Mouse (Mus musculus) midbrain, embryonic 13.5 days (tissue): ENCODE measurements at regions not wholly inside any gene's neighbourhood (a gene's known extent, or its start where the extent isn't known, plus 50 kb on each side); places are given as distances from the start of the nearest gene placed in this dataset.

Experiments
- ATAC-seq: fragments of 200-750 bp; cut with Nextera tagmentation; 2 replicates; pipeline ENCODE4 v1.8.0; 2017; ENCODE audit warnings: mild to moderate bottlenecking, moderate TSS enrichment, moderate library complexity
- H3K27ac ChIP-seq: fragments of 300-500 bp; sonication (generic); 2 replicates; pipeline ENCODE4 v1.5.1; 2015; ENCODE audit warnings: inconsistent platforms, mild to moderate bottlenecking, moderate library complexity
- H3K27me3 ChIP-seq: fragments of 300-500 bp; sonication (generic); 2 replicates; pipeline ENCODE4 v1.6.1; 2015; ENCODE audit warnings: mild to moderate bottlenecking, inconsistent platforms
- H3K36me3 ChIP-seq: fragments of 300-500 bp; sonication (generic); 2 replicates; pipeline ENCODE4 v1.6.1; 2015; ENCODE audit warnings: mild to moderate bottlenecking, inconsistent platforms
- H3K4me1 ChIP-seq: fragments of 300-500 bp; sonication (generic); replicated peaks from 2 replicates; pipeline ENCODE4 v1.6.1; 2015; ENCODE audit warnings: inconsistent platforms
- H3K4me2 ChIP-seq: fragments of 300-500 bp; sonication (generic); replicated peaks from 2 replicates; pipeline ENCODE4 v1.6.1; 2015; ENCODE audit warnings: moderate library complexity, mild to moderate bottlenecking, inconsistent platforms
- H3K4me3 ChIP-seq: fragments of 300-500 bp; sonication (generic); replicated peaks from 2 replicates; pipeline ENCODE4 v1.5.1; 2015; ENCODE audit warnings: mild to moderate bottlenecking, inconsistent platforms
- H3K9ac ChIP-seq: fragments of 300-500 bp; sonication (generic); replicated peaks from 2 replicates; pipeline ENCODE4 v1.6.1; 2015; ENCODE audit warnings: mild to moderate bottlenecking, inconsistent platforms
- H3K9me3 ChIP-seq: fragments of 300-500 bp; sonication (generic); 2 replicates; pipeline ENCODE4 v1.6.1; 2016; ENCODE audit warnings: mild to moderate bottlenecking, inconsistent platforms
- WGBS: fragments of 180-500 bp; shearing (Covaris S2); methylation state at CpG from one replicate; pipeline ENCODE4 v1.1.7; 2015; 5-methylcytosine and 5-hydroxymethylcytosine counted together

DNA sequence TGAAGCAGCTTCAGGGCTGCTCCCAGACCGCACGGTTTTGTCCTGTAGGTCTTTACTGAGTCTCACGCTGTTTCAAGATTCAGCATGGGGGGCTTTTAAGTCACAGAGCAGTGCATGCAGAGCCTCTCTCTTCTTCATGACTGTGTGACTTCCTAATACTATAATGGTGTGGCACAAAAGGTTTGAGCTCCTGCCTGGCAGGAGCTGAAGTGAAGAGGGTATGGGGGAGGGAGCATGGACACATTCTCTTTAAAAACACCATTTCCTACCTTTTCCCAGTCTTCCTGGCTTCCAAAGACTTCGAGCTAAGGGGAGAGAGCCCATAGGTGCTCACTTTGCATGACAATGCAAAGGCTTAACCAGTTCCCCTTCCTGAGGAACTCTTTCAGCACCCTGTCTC, 934.9 kb upstream of the Gm5150 start:
- peak overlapping the region; percentile 6; the same call in 1 of the 2 replicates for H3K4me2 ChIP-seq
- WGBS: 3% methylated on average over 4 of the region's 4 CpGs
- 0 out of 2 replicates have a peak overlapping the region, but pooled peaks have one; percentile 12 for H3K9ac ChIP-seq
- peaks cover 34% of the 10 kb centered on the region for H3K4me1 ChIP-seq
- ATAC-seq: peak; percentile 21; the same call in 1 of the 2 replicates
- peak overlapping the region; percentile 94 for H3K27ac ChIP-seq
- H3K27me3 ChIP-seq: no peaks in the 10 kb centered on the region
- H3K36me3 ChIP-seq: no peaks in the 10 kb centered on the region
- no peaks in the 10 kb centered on the region for H3K9me3 ChIP-seq
- H3K4me3 ChIP-seq: no peak overlapping the region

DNA sequence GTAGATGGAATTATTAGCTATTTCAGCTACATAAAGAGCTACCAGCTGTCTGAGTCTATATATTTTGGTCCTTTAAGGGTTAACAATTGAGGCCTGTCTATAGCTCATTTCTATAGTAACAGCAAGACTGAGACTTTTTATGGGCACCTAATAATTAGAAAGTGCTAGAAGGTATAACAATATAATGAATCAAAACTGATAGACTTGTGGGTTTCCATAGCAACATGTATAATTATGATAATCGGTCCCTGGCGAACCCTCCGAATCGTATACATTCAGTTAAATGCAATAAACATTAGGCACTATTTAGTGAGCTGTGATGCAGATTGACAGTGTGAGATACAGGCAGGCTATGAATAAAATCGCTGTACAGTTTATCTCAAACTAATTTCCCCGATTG, 933.3 kb upstream of the Gm5150 start:
- no peaks in the 10 kb centered on the region for H3K9me3 ChIP-seq
- H3K27me3 ChIP-seq: no peaks in the 10 kb centered on the region
- peak overlapping the region; percentile 94 for H3K27ac ChIP-seq
- no peak overlapping the region for H3K4me2 ChIP-seq
- 25% methylated on average over 6 of the region's 6 CpGs for WGBS
- H3K36me3 ChIP-seq: no peaks in the 10 kb centered on the region
- no peak overlapping the region for H3K4me3 ChIP-seq
- no peak overlapping the region for H3K9ac ChIP-seq
- ATAC-seq: peak; percentile 32; the same call in 1 of the 2 replicates
- peaks cover 34% of the 10 kb centered on the region for H3K4me1 ChIP-seq

DNA sequence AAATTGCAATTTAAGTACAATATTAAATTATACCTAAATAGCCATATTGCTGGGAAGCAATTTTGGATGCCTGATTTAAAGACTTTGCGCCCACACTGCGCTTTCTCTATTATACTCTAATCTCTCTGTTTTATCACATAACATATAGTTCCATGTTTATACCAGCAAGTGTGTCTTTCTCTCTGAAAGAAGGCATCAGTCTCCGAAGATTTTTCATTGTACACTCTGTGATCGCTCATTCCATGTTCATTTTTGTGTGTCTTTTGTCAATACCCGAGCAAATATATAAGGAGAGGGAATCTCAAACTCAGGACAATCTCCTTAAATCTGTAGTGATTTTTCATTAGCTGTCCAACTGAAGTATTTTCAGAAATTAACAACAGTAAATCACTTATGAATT, 932.9 kb upstream of the Gm5150 start:
- Histone ChIP-seq H3K9ac (peak overlapping the region; percentile 56), H3K27me3 (no peaks in the 10 kb centered on the region), H3K4me1 (peaks cover 34% of the 10 kb centered on the region), H3K27ac (peak overlapping the region; percentile 94), H3K4me3 (no peak overlapping the region), H3K9me3 (no peaks in the 10 kb centered on the region), H3K36me3 (no peaks in the 10 kb centered on the region), H3K4me2 (peak overlapping the region; percentile 44)
- peak; percentile 17; the same call in 1 of the 2 replicates for ATAC-seq
- WGBS: 63% methylated on average over 5 of the region's 5 CpGs

DNA sequence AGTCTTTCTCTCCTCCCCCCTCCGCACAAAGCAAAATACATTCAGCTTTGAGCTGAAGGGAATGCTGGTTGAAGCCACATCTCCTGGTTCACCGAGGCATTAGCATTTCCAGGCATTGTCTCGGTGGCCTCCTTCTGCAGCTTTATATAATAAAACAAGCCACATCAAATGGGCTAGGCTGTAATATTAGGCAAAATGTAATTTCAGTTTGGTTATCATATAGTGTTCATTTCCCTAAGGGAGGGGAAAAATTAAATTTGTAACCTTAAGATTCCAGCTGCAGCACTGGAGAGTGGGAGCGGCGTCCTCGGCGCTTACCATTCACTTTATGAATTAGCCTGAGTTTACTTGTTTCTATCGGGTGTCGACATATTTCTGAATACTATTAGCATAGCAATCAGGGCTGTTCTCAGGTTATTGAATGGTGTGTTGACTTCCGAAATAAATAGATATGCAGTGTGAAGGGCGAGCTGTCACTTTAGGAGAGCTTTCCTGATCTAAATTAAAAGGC, 932.3 kb upstream of the Gm5150 start:
- Histone ChIP-seq H3K27me3 (no peaks in the 10 kb centered on the region), H3K36me3 (no peaks in the 10 kb centered on the region), H3K4me3 (peak overlapping the region; percentile 17), H3K4me1 (peaks cover 34% of the 10 kb centered on the region), H3K9me3 (no peaks in the 10 kb centered on the region), H3K9ac (peak overlapping the region; percentile 56), H3K4me2 (peak overlapping the region; percentile 44), H3K27ac (peak overlapping the region; percentile 94)
- ATAC-seq: peak; percentile 80
- 11% methylated on average over 11 of the region's 11 CpGs for WGBS

DNA sequence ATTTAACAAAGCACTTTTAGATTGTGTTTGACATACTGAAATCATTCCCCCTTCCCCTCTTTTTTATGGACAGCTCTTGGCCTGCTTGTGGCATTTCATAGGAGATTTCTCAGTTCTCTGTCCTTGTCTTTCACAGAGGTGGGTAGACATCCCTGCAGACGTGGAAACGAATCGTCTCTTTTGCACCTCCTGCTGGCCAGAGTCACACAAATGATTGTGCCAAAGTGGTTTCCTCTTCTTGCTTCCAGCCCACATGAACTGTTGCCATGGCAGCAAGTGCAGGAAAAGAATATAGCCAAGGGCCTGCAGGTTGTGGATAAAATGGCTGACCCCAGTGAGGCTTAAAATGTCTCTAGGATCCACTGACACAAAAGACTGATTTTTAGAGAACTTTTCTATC, 924.1 kb upstream of the Gm5150 start:
- Histone ChIP-seq H3K9me3 (no peaks in the 10 kb centered on the region), H3K27ac (peak overlapping the region; percentile 45; the same call in 1 of the 2 replicates), H3K4me2 (no peak overlapping the region), H3K27me3 (no peaks in the 10 kb centered on the region), H3K9ac (no peak overlapping the region), H3K36me3 (no peaks in the 10 kb centered on the region), H3K4me3 (no peak overlapping the region), H3K4me1 (0 out of 2 replicates have a peak, but pooled peaks cover 2% of the 10 kb centered on the region)
- peak; percentile 78 for ATAC-seq
- WGBS: 26% methylated on average over 3 of the region's 3 CpGs

DNA sequence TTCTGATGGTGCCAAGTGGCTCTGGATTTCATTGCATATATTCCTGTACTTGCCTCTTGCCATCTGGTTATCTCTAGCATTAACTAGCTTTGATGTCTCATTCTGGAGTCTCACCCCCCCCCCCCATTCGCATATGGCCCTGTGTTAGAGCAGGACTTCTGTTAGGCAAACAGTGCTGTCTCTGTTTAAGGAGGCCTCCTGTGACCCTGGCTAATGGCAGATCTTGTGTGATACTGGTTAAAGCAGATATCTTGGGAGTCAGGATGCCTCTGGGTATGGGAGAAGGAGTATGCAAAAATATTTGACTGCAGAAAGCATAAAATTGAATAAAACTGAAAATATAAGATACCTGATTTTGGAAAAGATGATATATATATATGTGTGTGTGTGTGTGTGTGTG, 923.6 kb upstream of the Gm5150 start:
- 86% methylated on average over 1 of the region's 1 CpGs for whole genome bisulfite sequencing
- H3K9ac ChIP-seq: no peak overlapping the region
- ATAC-seq: peak; percentile 46; the same call in 1 of the 2 replicates
- H3K9me3 ChIP-seq: no peaks in the 10 kb centered on the region
- H3K4me1 ChIP-seq: 0 out of 2 replicates have a peak, but pooled peaks cover 2% of the 10 kb centered on the region
- no peak overlapping the region for H3K4me3 ChIP-seq
- H3K27ac ChIP-seq: 0 out of 2 replicates have a peak overlapping the region, but pooled peaks have one; percentile 30
- no peak overlapping the region for H3K4me2 ChIP-seq
- no peaks in the 10 kb centered on the region for H3K27me3 ChIP-seq
- no peaks in the 10 kb centered on the region for H3K36me3 ChIP-seq

DNA sequence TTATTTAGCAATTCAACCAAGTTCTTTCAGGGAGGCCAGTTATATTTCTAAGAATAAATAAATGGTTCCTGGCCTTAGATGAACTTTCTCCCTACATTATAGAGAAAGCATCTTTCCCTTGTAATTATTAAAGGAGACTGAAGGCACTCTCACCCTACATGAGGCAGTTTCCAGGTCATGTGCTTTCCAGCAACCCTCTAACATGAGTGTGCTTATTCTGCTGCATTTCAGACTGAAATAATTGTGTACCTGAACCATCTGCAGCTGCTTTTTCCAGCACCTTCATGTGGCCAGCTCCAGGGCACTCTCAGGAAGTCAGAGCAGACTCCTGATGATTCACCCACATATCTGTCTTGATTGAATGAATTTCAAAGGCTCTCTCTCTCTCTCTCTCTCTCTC, 917.8 kb upstream of the Gm5150 start:
- Histone ChIP-seq H3K4me2 (no peak overlapping the region), H3K27me3 (no peaks in the 10 kb centered on the region)

DNA sequence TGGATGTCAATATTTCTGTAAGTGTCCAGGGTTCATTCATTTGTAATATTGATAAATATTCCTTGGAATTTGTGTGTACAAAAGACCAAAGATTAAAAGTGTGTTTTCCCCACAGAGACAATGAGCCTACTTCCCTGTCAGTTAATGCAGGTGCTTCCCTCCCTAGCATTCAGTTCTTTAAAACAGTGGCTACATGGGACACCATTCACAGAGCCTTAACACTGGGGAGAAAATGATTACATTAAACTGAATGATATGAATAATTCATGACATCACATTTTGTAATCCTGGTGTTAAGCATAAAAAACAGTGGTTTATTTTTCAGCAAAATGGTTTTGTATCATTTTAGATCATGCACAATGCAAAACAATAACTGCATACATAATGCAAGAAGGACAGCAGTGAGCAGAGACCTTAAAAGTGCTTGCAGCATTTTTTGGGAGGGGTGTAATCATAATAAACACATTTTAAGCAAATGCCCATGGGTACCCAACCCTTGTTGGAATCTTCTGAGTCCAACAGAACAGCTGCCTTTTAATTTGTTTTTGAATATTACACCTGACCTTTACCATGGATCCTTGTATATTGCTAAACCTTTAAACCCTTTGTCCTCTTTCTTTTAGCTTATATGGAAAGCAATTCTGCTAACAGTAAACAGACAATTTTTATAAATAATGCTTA, 917.1 kb upstream of the Gm5150 start:
- H3K9me3 ChIP-seq: no peaks in the 10 kb centered on the region
- no peaks in the 10 kb centered on the region for H3K36me3 ChIP-seq
- ATAC-seq: peak; percentile 79; the same call in 1 of the 2 replicates
- no peak overlapping the region for H3K9ac ChIP-seq
- H3K27ac ChIP-seq: peak overlapping the region; percentile 76
- H3K27me3 ChIP-seq: no peaks in the 10 kb centered on the region
- peaks cover 22% of the 10 kb centered on the region for H3K4me1 ChIP-seq
- no peak overlapping the region for H3K4me3 ChIP-seq
- no peak overlapping the region for H3K4me2 ChIP-seq

More for the DNA sequence above, 917.8 kb upstream of the Gm5150 start:
- Histone ChIP-seq H3K27ac (peak overlapping the region; percentile 74), H3K4me3 (no peak overlapping the region), H3K9me3 (no peaks in the 10 kb centered on the region), H3K36me3 (no peaks in the 10 kb centered on the region), H3K4me1 (peaks cover 18% of the 10 kb centered on the region), H3K9ac (no peak overlapping the region)
- ATAC-seq: peak; percentile 63; the same call in 1 of the 2 replicates

DNA sequence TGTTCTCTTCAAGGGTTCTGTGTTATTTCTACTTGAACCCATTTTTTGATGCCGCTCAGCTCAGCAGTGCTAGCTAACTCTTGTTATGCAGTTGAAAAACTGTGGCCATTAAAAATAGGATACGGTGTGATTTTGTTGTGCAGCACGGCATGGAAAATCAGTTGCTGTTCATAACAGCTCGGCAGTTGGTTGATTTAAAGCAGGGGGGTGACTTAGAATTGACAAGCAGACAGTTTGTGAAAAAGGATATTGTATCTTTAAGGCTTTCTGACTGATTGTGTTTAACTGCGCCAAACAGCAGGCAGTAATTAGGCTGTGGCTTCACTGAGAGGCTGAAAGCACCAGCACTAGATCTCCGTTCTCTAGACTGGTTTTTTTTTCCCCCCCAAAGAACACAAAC, 915.1 kb upstream of the Gm5150 start:
- Histone ChIP-seq H3K4me3 (no peak overlapping the region), H3K4me1 (peaks cover 23% of the 10 kb centered on the region), H3K27me3 (no peaks in the 10 kb centered on the region), H3K36me3 (no peaks in the 10 kb centered on the region), H3K4me2 (peak overlapping the region; percentile 9; the same call in 1 of the 2 replicates), H3K27ac (peak overlapping the region; percentile 72; the same call in 1 of the 2 replicates), H3K9ac (peak overlapping the region; percentile 23; the same call in 1 of the 2 replicates), H3K9me3 (no peaks in the 10 kb centered on the region)
- 0 out of 2 replicates have a peak, but pooled peaks have one; percentile 29 for ATAC-seq
- 27% methylated on average over 6 of the region's 6 CpGs for WGBS

DNA sequence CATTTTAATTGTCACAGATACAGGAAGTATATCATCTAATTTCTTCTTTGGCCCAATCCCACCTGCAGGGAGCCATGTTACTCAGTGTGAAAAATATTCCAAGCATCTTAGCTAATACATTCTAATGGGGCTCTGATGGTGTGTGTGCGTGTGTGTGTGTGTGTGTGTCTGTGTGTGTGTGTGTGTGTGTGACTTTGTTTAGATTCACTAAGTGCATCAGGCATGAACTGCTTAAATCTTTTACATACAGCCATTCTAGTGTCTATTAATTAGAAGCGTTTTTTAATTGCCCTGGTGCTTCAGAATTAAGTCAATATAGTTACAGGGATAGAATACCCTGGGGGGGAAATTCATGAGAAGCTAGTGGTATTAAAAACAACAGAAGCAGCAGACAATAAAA, 912.1 kb upstream of the Gm5150 start:
- Histone ChIP-seq H3K27me3 (no peaks in the 10 kb centered on the region), H3K4me1 (peaks cover 16% of the 10 kb centered on the region), H3K4me2 (no peak overlapping the region), H3K9ac (no peak overlapping the region), H3K36me3 (no peaks in the 10 kb centered on the region), H3K4me3 (no peak overlapping the region), H3K9me3 (no peaks in the 10 kb centered on the region), H3K27ac (no peak overlapping the region)
- 86% methylated on average over 2 of the region's 2 CpGs for WGBS
- ATAC-seq: 0 out of 2 replicates have a peak, but pooled peaks have one; percentile 17

DNA sequence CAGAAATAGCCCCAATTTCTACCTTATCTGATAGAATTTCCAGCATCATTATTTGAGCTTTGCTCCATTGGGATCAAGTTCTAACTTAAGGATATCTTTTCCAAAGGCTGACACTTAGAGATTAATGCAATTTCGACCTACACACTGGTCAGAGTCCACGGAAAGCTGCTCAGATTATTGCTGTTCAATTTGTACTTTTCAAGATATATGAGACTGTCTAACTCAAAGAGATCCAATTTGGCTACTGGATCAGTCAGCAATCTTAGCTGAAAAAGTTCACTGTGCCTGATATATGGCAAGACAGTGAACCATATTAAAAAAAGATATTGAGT, 909.8 kb upstream of the Gm5150 start:
- WGBS: 70% methylated on average over 2 of the region's 2 CpGs
- Histone ChIP-seq H3K4me1 (0 out of 2 replicates have a peak, but pooled peaks cover 5% of the 10 kb centered on the region), H3K4me3 (no peak overlapping the region), H3K4me2 (no peak overlapping the region), H3K9ac (no peak overlapping the region), H3K9me3 (no peaks in the 10 kb centered on the region), H3K36me3 (no peaks in the 10 kb centered on the region), H3K27me3 (no peaks in the 10 kb centered on the region), H3K27ac (no peak overlapping the region)
- ATAC-seq: no peak

DNA sequence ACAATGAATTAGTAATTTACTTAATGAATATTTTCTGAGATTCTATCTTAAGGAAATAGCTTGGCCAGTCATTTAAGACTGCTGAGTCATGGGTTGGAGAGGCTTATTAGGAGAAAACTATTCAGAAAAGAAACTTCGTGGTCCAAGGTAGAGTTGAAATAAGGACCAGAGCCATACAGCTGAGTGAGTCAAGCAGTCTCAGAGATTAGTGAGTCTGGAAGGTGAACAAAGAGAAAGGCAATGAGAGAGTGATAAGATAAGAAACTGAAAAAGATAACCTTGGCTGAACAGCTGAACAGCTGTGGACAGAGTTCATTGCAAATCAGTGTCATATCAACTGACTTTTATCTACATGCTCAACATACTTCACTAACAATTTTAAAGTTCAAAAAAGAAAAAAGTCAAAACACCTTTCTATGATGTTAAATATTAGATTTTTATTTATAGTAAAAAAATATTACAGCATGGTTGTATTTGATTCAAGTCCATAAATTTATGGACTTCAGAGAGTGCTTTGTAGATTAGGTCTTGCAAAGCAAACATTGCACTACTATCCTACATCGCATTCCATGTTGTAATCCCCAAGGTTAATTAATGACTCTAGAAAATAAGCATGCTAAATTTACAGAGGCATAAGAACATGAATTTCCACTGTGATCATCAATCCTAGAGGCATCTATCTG, 909.3 kb upstream of the Gm5150 start:
- Histone ChIP-seq H3K4me2 (no peak overlapping the region), H3K9ac (no peak overlapping the region), H3K27me3 (no peaks in the 10 kb centered on the region), H3K27ac (no peak overlapping the region), H3K9me3 (no peaks in the 10 kb centered on the region), H3K4me1 (0 out of 2 replicates have a peak, but pooled peaks cover 5% of the 10 kb centered on the region), H3K4me3 (no peak overlapping the region), H3K36me3 (no peaks in the 10 kb centered on the region)
- ATAC-seq: no peak
- 91% methylated on average over 2 of the region's 2 CpGs for WGBS
